Mouse (Mus musculus): Measurements from ENCODE around the gene Kmt2a. TPM values are rescaled to one million over a fixed set of nuclear protein-coding genes. Genes with fewer than 3 reads are reported as not detected.

Gene Kmt2a
- polyA plus RNA-seq, 1 experiment = 12.9 TPM

Other genes starting within 250 kb of the Kmt2a start
- gene Treh, start 208.1 kb downstream of the Kmt2a start, polyA plus RNA-seq (2012; rRNA removed) = 0.45 TPM in 1 of 2 replicates, not detected in the other
- gene Phldb1, start 146.1 kb downstream of the Kmt2a start, polyA plus RNA-seq (2012; rRNA removed) = 90.2 and 117 TPM in 2 replicates
- gene Arcn1, start 113.5 kb downstream of the Kmt2a start, polyA plus RNA-seq (2012; rRNA removed) = 60.6 and 60.8 TPM in 2 replicates
- gene Ift46, start 113.4 kb downstream of the Kmt2a start, polyA plus RNA-seq (2012; rRNA removed) = 55.0 and 67.3 TPM in 2 replicates
- 2.9 and 3.3 TPM in 2 replicates for gene Tmem25, start 82.0 kb downstream of the Kmt2a start, polyA plus RNA-seq (2012; rRNA removed)
- 1.3 and 3.0 TPM in 2 replicates for gene Ttc36, start 78.2 kb downstream of the Kmt2a start, polyA plus RNA-seq (2012; rRNA removed)
- 338 and 450 TPM in 2 replicates for gene Atp5l, start 39.4 kb upstream of the Kmt2a start, polyA plus RNA-seq (2012; rRNA removed)
- 17.0 and 21.1 TPM in 2 replicates for gene Ube4a, start 84.3 kb upstream of the Kmt2a start, polyA plus RNA-seq (2012; rRNA removed)
- gene Cd3g, start 99.1 kb upstream of the Kmt2a start, polyA plus RNA-seq (2012; rRNA removed) = 0.28 and 0.31 TPM in 2 replicates
- gene Cd3d, start 100.5 kb upstream of the Kmt2a start, polyA plus RNA-seq (2012; rRNA removed) = 0.22 and 0.36 TPM in 2 replicates
- 0.58 and 0.75 TPM in 2 replicates for gene Cd3e, start 128.3 kb upstream of the Kmt2a start, polyA plus RNA-seq (2012; rRNA removed)
- 28.8 and 30.3 TPM in 2 replicates for gene Mpzl2, start 158.5 kb upstream of the Kmt2a start, polyA plus RNA-seq (2012; rRNA removed)
- gene Mpzl3, start 173.9 kb upstream of the Kmt2a start, polyA plus RNA-seq (2012; rRNA removed) = 5.8 and 7.3 TPM in 2 replicates
- gene Jaml, start 197.9 kb upstream of the Kmt2a start, polyA plus RNA-seq (2012; rRNA removed) = 5.9 and 7.4 TPM in 2 replicates
- gene Scn2b, start 236.5 kb upstream of the Kmt2a start, polyA plus RNA-seq (2012; rRNA removed) = 3.4 and 5.9 TPM in 2 replicates